Mouse (Mus musculus): ENCODE measurements around the gene Tubb4b. TPM values are rescaled to one million over a fixed set of nuclear protein-coding genes. Genes with fewer than 3 reads are reported as not detected.

Gene Tubb4b
- total RNA-seq, 2 experiments from 2014 or later: 291 to 431 TPM

DNA sequence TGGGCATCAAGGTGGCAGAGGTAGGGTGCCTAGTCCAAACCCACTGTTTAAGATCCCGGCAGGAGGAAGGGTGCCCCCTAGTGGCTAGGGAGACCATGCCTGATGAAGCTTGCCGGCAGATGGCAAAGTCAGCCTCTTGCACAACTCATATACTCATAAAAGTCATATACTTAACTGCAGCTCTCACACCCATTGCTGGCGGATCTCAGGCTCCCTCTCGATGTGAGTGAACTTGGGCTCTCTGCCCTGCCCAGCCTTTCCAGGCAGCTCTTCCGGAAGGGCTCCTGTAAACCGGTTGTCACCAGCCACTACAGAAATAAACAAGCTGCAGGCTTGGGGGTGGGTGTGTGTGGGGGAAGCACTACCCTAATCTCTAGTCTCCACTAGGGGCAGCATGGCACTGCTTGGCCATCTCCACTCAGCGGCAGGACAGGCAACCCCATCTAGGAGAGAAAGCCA lies 4.0 kb upstream of the Tubb4b start:
- intact Hi-C loops (cut with DNase I; ENCODE audit: low total_unique reads): no loop called here

DNA sequence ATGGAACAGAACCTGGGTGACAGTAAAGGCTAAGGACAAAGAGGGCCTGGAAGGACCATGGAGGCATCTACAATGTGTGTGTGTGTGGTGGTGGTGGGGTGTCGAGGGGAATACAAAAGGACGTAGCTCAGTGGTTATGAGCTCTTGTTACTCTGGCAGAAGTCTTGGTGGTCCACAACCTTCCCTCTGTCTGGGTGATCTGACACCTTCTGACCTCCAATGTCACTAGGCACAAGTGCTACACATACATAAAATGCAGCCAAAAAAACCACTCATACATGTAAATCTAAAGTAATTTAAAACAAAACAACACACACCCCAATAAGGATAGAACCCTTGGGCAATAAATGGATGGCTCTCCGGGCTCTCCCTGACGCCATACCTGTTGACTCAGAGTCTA lies 2.9 kb upstream of the Tubb4b start:
- DNase-seq: no peak
- intact Hi-C loops (cut with DNase I; ENCODE audit: low total_unique reads): no loop called here

More for the DNA sequence above, 4.0 kb upstream of the Tubb4b start:
- DNase-seq: peak; percentile 85

DNA sequence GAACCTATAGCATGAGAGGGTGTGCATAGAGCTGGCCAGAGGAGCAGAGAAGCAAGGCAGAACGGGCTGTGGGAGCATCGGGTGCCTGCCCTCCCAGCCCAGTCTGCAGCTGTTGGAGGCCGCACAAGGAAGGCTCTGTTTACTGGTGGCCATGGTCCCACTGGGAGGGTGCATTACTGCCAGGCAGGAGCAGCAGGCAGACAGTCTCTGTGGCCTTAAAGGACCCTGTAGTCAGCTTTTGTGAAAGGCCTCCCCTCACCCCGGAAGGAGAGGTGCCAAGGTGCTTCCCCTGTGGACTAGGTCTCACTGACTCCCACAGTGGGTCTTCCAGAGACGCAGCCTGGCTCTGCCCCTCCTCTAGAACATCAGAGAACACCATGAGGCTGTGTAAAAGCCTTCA lies 2.4 kb upstream of the Tubb4b start:
- intact Hi-C loops (cut with DNase I; ENCODE audit: low total_unique reads): no loop called here
- peak; percentile 79 for DNase-seq

DNA sequence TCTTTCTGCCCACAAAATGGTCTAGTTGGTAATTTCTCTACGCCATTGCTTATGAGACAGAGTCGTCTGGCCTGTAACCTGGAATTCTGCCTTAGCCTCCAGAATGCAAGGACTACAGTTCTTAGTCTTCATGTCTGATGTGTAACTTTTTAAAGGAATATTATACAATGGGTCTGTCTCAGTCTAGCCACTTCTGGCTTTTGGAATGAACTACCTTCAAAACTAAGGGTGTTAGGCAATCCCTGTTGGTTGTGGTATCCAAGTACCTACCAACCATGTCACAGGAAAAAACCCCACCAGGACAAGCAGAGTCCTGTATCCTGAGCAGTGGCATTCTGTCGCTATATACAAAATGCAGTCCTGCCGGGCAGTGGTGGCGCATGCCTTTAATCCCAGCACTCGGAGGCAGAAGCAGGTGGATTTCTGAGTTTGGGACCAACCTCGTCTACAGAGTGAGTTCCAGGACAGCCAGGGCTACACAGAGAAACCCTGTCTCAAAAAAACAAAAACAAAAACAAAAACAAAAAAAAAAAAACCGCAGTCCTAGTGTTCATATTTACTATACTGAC lies 1.4 kb upstream of the Tubb4b start:
- intact Hi-C loops (cut with DNase I; ENCODE audit: low total_unique reads): no loop called here
- DNase-seq: no peak

DNA sequence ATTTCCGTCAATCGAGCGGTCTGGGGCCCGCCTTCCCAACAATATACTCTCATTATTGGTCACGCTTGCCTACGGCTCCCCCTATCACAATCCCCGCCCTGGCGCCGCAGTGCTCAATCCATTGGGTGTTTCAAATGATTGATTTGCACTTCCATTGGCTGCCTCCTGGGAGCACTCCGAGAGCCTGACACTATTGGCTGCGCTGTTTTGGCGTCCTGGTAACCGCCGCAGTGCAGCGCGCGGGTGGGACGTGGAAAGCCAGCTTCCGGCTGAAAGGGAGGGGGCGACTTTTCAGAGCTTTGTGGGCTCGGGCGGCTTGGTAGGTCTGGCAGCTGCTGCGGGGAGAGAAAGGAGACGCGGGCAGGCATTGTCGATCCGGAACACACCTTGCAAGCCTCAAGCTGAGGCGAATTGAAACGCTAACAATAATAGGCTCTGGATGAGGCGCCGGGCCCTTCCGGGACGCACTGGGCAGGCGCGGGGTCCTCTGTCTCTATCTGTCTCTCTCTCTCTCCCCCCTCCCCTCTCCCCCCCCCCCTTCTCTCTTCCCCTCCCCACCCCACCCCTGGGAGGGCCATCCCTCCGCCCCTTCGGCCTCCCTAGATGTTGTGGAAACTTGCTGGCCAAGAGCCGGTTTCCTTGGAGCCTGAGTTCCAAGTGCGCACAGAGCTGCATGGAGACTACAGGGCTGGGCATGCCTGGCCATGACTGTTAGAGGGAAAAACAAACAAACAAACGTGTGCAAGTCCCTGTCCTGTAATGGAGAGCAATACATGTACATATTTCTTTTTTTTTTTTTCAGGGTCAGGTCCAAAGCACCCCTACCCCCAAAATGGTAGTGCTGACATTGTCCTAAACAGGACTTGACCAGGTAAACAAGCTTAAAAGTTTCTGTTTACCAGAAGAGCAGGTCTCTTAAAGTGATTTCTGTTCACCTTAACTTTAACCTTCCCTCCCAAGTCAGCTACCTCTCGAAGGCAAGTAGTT lies 557 bp upstream of the Tubb4b start:
- intact Hi-C loops (cut with DNase I; ENCODE audit: low total_unique reads): no loop called here
- peak; percentile 98 for DNase-seq

DNA sequence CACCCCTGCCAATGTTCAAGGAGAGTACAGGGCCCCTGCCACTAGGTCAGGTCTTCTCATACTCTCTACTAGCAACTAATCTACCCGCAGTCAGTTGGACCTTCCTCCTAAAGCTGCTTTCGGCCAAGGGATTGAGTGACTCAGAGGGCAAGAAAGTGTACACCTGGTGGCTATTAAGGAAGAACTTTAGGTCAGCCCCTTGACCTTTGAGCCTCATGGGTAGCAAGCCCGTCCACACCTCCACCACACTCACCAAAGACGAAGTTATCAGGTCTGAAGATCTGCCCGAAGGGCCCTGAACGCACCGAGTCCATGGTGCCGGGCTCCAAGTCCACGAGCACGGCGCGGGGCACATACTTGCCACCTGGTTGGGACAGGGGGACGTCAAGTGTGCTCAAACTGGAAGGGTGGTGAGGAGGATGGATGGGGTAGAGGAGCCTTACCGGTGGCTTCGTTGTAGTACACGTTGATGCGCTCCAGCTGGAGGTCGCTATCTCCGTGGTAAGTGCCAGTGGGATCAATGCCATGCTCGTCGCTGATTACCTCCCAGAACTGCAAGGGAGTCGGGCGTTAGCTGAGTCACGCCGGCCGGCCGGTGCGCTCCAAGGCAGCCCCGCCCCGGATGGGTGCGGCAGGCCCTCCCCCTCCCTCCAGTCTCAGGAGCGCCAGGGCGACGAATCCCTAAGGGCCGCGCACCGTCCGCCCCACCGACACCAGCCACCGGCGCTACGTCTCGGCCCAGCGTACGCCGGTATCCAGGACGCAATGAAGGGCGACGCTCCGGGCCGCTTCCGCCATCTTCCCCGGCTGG lies 616 bp downstream of the Tubb4b start:
- intact Hi-C loops (cut with DNase I; ENCODE audit: low total_unique reads): no loop called here
- DNase-seq: peak; percentile 84

DNA sequence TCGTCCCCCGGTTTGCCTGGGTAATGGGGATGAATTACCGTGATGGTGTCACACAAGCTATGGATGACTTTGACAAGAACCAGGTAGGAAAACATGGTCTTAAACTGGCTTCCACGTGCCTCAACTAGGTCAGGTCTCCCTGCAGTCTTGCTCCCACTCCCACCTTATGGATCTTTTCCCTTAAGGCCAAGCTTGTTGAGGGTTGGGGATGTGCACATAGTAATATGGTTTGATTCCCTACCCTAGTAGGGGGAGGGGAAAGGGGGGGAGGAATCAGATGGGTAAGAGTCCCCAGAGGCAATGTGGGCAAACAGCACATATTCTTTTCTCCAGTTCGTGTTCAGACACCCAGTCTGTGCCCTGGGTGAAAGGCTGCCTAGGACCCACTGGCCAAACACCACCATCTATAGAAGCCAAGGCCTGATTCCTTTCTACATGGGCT lies 3.1 kb downstream of the Tubb4b start:
- no peak for DNase-seq
- intact Hi-C loops (cut with DNase I; ENCODE audit: low total_unique reads): no loop called here

DNA sequence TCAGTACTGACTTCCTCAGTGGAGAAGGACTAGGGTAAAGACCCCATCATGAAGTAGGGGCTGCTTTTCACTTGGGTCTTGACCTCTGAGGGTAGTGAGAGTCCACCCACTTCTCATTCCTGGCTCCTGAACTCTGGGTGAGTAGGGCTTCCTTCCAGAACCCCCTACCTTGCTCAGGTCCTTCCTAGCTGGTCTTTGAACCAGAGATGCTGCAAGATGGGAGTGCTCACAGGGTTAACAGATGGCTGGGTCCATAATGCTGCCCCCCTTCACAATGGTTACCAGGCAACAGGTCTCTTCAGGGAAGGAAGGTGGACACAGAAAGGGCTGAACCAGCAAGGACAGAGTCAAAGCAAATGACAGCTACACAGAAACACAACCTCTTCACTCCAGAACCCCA lies 6.1 kb downstream of the Tubb4b start, which contains the start of gene Fam166a:
Gene Fam166a (plus strand): TSS at position 301 of the 400 bp plus-strand sequence.
- DNase-seq: no peak

DNA sequence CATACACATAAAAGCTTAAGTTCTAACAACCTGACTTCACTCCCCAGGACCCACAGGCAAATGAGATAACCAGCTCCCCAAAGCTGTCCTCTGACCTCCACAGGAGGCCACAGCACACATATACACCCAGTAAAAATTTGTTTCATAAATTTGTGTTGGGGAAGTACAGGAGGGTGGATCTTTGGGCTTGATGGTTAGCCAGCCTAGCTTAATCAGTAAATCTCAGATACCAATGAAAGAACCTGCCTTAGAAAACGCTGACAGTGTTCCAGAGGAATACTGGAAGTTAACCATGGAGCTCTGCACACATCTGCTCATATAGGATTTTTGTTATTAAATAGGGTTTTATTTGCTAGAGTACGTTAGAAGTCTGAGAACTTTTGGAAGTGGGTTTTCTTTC lies 6.8 kb downstream of the Tubb4b start:
- no peak for DNase-seq
- intact Hi-C loops (cut with DNase I; ENCODE audit: low total_unique reads): no loop called here

More for the DNA sequence above, 6.1 kb downstream of the Tubb4b start, which contains the start of gene Fam166a:
- intact Hi-C loops (cut with DNase I; ENCODE audit: low total_unique reads): no loop called here

DNA sequence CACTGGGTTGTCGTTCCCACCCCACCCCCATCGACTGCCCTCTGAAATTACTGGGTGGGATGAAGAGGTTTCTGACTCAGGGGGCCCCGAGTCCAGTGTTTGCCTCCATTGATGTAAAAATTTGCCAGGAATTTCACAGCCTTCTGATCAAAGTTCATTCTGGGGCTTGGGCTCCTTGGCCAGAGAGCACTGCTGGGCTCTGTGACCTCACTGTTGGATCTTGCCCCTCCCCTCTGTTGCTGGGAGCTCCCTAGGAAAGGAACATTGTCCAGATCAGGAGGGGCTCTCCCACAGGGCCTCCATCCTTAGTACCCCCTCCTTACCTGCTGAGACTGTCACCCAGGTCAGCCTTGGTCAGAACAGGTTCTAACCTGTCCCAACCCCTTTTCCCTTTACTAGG lies 10.1 kb downstream of the Tubb4b start, which contains the start of gene Stpg3:
Gene Stpg3 (minus strand): TSS at position 194 of the 400 bp plus-strand sequence.
- DNase-seq: no peak
- intact Hi-C loops (cut with DNase I; ENCODE audit: low total_unique reads): no loop called here

DNA sequence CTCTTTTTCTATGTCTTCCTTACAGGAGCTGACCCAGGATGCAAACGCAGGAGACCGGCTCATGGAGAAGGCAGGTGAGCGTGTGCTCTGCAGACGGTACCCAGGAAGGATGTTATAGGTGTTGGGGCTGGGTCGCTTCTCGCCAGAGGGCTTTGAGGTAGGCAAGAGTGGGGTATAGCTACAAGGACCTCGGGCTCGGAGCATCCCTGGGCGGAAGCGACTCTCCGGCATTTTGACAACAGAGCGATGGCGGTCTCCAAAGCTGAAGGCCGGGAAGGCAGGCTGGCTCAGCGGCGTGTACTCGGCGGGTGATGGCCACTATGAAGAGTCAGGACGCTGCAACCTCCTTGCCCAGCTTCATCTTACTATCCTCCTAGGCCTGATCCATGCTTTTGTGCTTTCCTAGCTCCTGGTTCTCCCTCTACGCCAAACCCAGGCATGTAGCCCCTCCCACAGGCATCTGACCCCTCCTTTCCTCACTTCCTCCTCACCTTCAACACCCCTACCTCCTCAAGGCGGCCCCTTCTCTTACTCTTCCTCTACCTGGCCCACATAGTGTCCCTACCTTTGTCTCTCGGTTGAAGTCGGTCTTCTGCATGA lies 11.1 kb downstream of the Tubb4b start:
- DNase-seq: no peak

DNA sequence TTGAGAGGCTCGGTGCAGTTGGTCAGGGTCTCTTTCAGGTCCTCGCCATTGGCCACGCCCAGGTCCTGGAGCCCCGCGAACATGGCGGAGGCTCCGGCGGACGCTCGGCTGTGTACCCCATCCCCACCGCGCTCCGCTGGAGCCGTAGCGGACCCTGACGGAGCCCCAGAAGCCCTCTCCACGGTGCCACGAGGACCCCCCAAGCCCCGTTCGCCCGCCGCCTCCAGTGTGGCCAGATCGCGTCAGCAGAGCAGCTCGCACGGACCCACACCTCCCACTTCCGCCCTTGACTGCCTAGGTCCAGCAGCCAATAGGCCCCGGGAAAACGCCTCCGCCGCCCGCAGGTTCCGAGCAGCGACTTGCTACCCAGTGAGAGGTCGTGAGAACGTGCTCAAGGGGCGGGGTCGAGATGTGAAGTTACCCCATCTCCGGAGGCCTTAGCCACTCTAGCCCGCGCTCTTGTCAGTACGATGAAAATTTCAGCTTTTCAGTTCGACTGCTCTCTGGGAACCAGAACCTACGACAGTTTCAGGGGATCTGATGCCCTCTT lies 13.3 kb downstream of the Tubb4b start, which contains the start of gene Nelfb:
Gene Nelfb (minus strand): TSS at position 369 of the 550 bp plus-strand sequence.
- intact Hi-C loops (cut with DNase I; ENCODE audit: low total_unique reads): no loop called here
- peak; percentile 93 for DNase-seq

More for the DNA sequence above, 11.1 kb downstream of the Tubb4b start:
- intact Hi-C loops (cut with DNase I; ENCODE audit: low total_unique reads): no loop called here

DNA sequence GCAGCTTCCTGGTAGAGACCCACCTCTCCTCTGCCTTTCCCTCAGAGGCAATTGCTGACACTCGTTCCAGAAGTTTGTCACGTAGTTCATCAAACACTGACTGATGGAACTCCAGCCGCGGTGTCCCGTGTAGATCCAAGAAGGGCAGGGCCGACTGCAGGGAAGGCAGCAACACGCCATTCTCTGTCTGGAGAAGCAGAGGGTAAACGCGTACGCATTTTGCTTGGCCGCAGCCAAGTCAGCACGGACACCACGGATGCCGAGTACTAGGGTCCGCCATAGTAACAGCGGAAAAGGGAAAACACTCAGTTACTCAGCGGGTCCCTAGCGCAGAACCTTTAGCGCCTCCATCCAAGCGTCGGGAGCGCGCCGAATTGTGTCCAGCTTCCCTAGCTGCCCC lies 13.8 kb downstream of the Tubb4b start:
- intact Hi-C loops (cut with DNase I; ENCODE audit: low total_unique reads): no loop called here
- no peak for DNase-seq

DNA sequence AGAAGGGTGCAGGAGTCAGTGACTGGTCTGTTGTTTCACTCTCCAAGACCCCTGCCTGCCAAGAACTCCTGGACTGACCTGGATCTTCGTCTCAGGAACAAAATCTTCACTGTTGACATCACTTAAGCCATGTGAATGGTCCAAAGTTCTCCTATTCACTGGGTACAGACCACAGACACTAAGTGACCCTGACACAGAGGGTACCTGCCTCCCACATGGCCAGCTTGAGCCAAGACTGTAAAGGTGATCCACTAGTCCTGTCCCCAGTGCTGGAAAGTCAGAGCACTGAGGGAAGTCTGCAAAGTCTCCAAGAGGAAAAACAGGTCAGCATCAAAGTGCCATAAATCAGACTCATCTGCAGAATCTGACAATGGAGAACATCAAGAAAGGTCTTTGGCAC lies 16.9 kb downstream of the Tubb4b start:
- intact Hi-C loops (cut with DNase I; ENCODE audit: low total_unique reads): no loop called here

DNA sequence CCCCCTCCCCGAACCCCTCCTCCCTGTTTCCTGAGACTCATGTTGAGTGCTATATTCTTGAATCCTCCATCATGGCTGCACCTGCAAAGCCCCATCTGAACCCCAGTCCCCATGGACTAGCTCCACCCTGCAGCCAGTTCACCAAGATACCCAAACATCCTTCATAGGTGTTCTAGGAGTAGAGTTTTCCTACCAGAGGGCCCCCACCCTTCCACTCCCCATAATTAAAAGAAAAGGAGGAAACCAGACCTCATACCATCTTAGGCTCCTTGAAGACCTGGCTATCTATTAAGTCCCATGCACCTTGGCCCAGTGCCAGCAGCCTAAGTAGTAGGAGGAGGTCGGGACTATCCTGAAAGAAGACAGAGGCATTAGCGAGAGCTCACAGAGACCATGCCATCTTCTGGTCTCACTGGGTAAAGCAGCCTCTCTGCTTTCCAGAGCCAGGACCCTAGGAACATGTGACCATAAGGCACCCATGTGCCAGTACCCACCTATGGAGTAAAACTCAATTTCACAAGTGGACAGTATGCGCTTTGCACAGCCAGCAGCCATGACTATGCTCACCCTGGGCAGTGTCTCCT lies 20.8 kb downstream of the Tubb4b start:
- no peak for DNase-seq
- intact Hi-C loops (cut with DNase I; ENCODE audit: low total_unique reads): no loop called here

More for the DNA sequence above, 16.9 kb downstream of the Tubb4b start:
- DNase-seq: no peak

DNA sequence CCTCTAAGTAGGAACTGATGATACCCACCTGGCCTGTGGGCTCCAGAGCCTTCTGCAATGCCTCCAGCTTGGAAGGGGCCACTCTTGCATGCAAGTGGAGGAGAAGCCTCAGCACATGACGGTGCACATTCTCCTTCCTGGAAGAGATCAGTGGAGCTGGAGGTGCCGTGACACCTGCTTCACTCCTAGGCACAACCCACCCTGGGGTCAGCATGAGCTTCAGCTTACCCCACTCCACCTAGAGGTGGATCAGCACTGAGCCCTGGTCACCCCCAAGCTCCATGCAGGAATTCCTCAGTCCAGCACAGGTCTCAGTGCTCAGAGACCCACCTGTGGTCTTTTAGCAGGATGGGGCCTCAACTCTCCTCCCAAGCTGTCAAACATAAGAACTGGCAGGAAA lies 23.9 kb downstream of the Tubb4b start:
- no peak for DNase-seq
- intact Hi-C loops (cut with DNase I; ENCODE audit: low total_unique reads): no loop called here

DNA sequence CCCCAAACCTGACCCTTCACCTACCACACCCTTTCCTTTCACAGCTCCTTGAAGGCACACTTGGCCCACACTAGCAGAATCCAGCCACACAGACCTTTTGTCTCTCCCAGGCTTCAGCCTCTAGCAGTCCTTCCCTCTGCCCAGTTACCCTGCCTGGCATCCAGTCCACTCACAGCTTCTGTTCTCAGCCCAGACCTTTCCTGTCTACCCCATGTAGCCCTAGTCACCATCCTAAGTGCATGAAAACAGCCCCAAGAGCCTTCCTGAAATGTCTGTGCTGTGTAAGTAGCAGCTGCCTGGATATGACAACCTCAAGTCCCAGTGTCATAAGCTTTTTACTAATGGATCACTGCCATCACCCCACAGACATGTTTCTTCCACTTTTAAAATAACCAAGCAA lies 26.6 kb downstream of the Tubb4b start:
- DNase-seq: no peak
- intact Hi-C loops (cut with DNase I; ENCODE audit: low total_unique reads): loop anchor here (10.0 kb wide), 1 partner anchor 47 kb away; the partner anchor contains the start of genes AL732309.1, Cysrt1 and Rnf208

DNA sequence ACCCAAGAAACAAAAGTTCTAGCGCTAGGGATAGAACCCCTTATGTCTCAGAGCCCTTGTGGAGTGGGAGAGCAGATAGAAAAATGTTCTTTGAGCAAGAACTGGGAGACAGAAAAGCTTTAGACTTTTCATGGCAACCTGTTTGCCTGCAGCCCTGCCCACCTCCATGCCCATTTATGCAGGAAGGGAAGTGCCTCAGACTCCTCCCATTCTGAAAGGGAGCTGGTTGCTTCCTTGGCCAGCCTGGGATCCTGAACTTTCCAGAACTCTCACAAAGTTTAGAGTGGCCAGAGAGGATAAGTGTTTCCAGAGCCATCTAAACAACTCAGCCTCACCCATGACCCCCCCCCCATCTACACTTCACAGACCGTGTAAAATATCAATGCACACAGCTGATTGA lies 27.3 kb downstream of the Tubb4b start:
- intact Hi-C loops (cut with DNase I; ENCODE audit: low total_unique reads): loop anchor here (10.0 kb wide), 1 partner anchor 48 kb away; the partner anchor contains the start of genes AL732309.1, Cysrt1 and Rnf208
- no peak for DNase-seq
